Mouse (Mus musculus) neural tube, embryonic 11.5 days (tissue): ENCODE measurements at regions not wholly inside any gene's neighbourhood (a gene's known extent, or its start where the extent isn't known, plus 50 kb on each side); places are given as distances from the start of the nearest gene placed in this dataset.

Source experiments
- ATAC-seq: fragments of 200-750 bp; cut with Nextera tagmentation; 2 replicates; pipeline ENCODE4 v1.8.0; 2017; ENCODE audit warnings: moderate number of reproducible peaks, mild to moderate bottlenecking, moderate TSS enrichment, moderate library complexity; ENCODE audit not compliant: insufficient read depth, low FRiP score, low TSS enrichment
- DNase-seq: peaks from one replicate; pipeline ENCODE4 v3.0.0-alpha.2; 2015; ENCODE audit warnings: low spot score
- H3K27ac ChIP-seq: fragments of 300-500 bp; sonication (generic); 2 replicates; pipeline ENCODE4 v1.5.1; 2014; ENCODE audit warnings: low read depth, mild to moderate bottlenecking, low read length
- H3K27me3 ChIP-seq: fragments of 300-500 bp; sonication (generic); 2 replicates; pipeline ENCODE4 v1.6.1; 2014; ENCODE audit warnings: mild to moderate bottlenecking, low read length, mixed read lengths; ENCODE audit not compliant: control insufficient read depth, insufficient read depth
- H3K36me3 ChIP-seq: fragments of 300-500 bp; sonication (generic); 2 replicates; pipeline ENCODE4 v1.6.1; 2014; ENCODE audit warnings: mild to moderate bottlenecking, low read length, moderate library complexity, mixed read lengths; ENCODE audit not compliant: control insufficient read depth, insufficient read depth
- H3K4me1 ChIP-seq: fragments of 300-500 bp; sonication (generic); 2 replicates; pipeline ENCODE4 v1.6.1; 2014; ENCODE audit warnings: low read length, mixed read lengths; ENCODE audit not compliant: control insufficient read depth, insufficient read depth
- H3K4me2 ChIP-seq: fragments of 300-500 bp; sonication (generic); 2 replicates; pipeline ENCODE4 v1.6.1; 2014; ENCODE audit warnings: low read depth, mild to moderate bottlenecking, moderate library complexity
- H3K4me3 ChIP-seq: fragments of 300-500 bp; sonication (generic); 2 replicates; pipeline ENCODE4 v1.5.1; 2014; ENCODE audit warnings: low read depth, low read length
- H3K9ac ChIP-seq: fragments of 300-500 bp; sonication (generic); 2 replicates; pipeline ENCODE4 v1.6.1; 2014; ENCODE audit warnings: mild to moderate bottlenecking, low read length
- H3K9me3 ChIP-seq: fragments of 300-500 bp; sonication (generic); 2 replicates; pipeline ENCODE4 v1.6.1; 2016; ENCODE audit warnings: low read length; ENCODE audit not compliant: control insufficient read depth
- WGBS: fragments of 180-500 bp; shearing (Covaris S2); extraction: QIAGEN DNeasy Blood & Tissue Kit; methylation state at CpG from one replicate; pipeline ENCODE4 v1.1.7; 2014; 5-methylcytosine and 5-hydroxymethylcytosine counted together

- Histone ChIP-seq H3K9me3 (no peaks in the 10 kb centered on the region), H3K4me2 (no peak overlapping the region), H3K27me3 (no peaks in the 10 kb centered on the region), H3K4me3 (no peak overlapping the region), H3K9ac (no peak overlapping the region), H3K36me3 (no peaks in the 10 kb centered on the region), H3K27ac (no peak overlapping the region), H3K4me1 (no peaks in the 10 kb centered on the region)
- ATAC-seq (no peak), DNase-seq (no peak)
- 94% methylated on average over 11 of the region's 11 CpGs for WGBS
Observed at GRCm38 (mm10) chr6:81805942-81806341, 117.5 kb upstream of the Gcfc2 start.

- no peaks in the 10 kb centered on the region for H3K4me1 ChIP-seq
- H3K36me3 ChIP-seq = no peaks in the 10 kb centered on the region
- no peaks in the 10 kb centered on the region for H3K27me3 ChIP-seq
- WGBS = 91% methylated on average over 13 of the region's 13 CpGs
- H3K4me3 ChIP-seq = no peak overlapping the region
- no peak overlapping the region for H3K4me2 ChIP-seq
- DNase-seq (no peak), ATAC-seq (no peak)
- H3K27ac ChIP-seq = no peak overlapping the region
- H3K9me3 ChIP-seq = no peaks in the 10 kb centered on the region
- H3K9ac ChIP-seq = no peak overlapping the region
Observed at GRCm38 (mm10) chr6:81808712-81809111, 114.8 kb upstream of the Gcfc2 start.

GRCm38 (mm10) chr6:81815248-81815961, 108.1 kb upstream of the Gcfc2 start:
- H3K4me3 ChIP-seq = no peak overlapping the region
- H3K9me3 ChIP-seq = no peaks in the 10 kb centered on the region
- no peak overlapping the region for H3K9ac ChIP-seq
- ATAC-seq = no peak
- DNase-seq = no peak
- H3K4me1 ChIP-seq = no peaks in the 10 kb centered on the region
- no peak overlapping the region for H3K4me2 ChIP-seq
- H3K27me3 ChIP-seq = no peaks in the 10 kb centered on the region
- no peaks in the 10 kb centered on the region for H3K36me3 ChIP-seq
- 89% methylated on average over 8 of the region's 8 CpGs for WGBS
- no peak overlapping the region for H3K27ac ChIP-seq

GRCm38 (mm10) chr6:81815962-81816338, 107.5 kb upstream of the Gcfc2 start:
- H3K4me2 ChIP-seq = no peak overlapping the region
- no peak overlapping the region for H3K9ac ChIP-seq
- ATAC-seq (no peak), DNase-seq (no peak)
- no peaks in the 10 kb centered on the region for H3K27me3 ChIP-seq
- no peaks in the 10 kb centered on the region for H3K36me3 ChIP-seq
- H3K27ac ChIP-seq = no peak overlapping the region
- 90% methylated on average over 7 of the region's 7 CpGs for WGBS
- no peak overlapping the region for H3K4me3 ChIP-seq
- H3K4me1 ChIP-seq = no peaks in the 10 kb centered on the region
- H3K9me3 ChIP-seq = no peaks in the 10 kb centered on the region

- no peaks in the 10 kb centered on the region for H3K27me3 ChIP-seq
- H3K4me3 ChIP-seq = no peak overlapping the region
- H3K4me2 ChIP-seq = no peak overlapping the region
- DNase-seq (peak; percentile 77), ATAC-seq (peak; percentile 79)
- 74% methylated on average over 9 of the region's 9 CpGs for WGBS
- no peaks in the 10 kb centered on the region for H3K36me3 ChIP-seq
- H3K27ac ChIP-seq = no peak overlapping the region
- no peaks in the 10 kb centered on the region for H3K9me3 ChIP-seq
- H3K9ac ChIP-seq = no peak overlapping the region
- H3K4me1 ChIP-seq = no peaks in the 10 kb centered on the region
Observed at GRCm38 (mm10) chr6:81817050-81817827, 106.2 kb upstream of the Gcfc2 start.

GRCm38 (mm10) chr6:81818573-81818972, 104.9 kb upstream of the Gcfc2 start:
- Histone ChIP-seq H3K9ac (no peak overlapping the region), H3K4me2 (no peak overlapping the region), H3K4me1 (no peaks in the 10 kb centered on the region), H3K36me3 (no peaks in the 10 kb centered on the region), H3K27ac (no peak overlapping the region), H3K27me3 (no peaks in the 10 kb centered on the region), H3K9me3 (no peaks in the 10 kb centered on the region), H3K4me3 (no peak overlapping the region)
- 94% methylated on average over 10 of the region's 10 CpGs for WGBS
- DNase-seq (no peak), ATAC-seq (no peak)

- H3K27ac ChIP-seq = no peak overlapping the region
- H3K4me2 ChIP-seq = no peak overlapping the region
- ATAC-seq (no peak), DNase-seq (no peak)
- H3K9ac ChIP-seq = no peak overlapping the region
- H3K4me3 ChIP-seq = no peak overlapping the region
- H3K4me1 ChIP-seq = no peaks in the 10 kb centered on the region
- H3K36me3 ChIP-seq = no peaks in the 10 kb centered on the region
- WGBS = 91% methylated on average over 5 of the region's 5 CpGs
- H3K9me3 ChIP-seq = no peaks in the 10 kb centered on the region
- H3K27me3 ChIP-seq = no peaks in the 10 kb centered on the region
Observed at GRCm38 (mm10) chr6:81820078-81820477, 103.4 kb upstream of the Gcfc2 start.

- DNase-seq (peak; percentile 20), ATAC-seq (no peak)
- H3K9me3 ChIP-seq = no peaks in the 10 kb centered on the region
- H3K27ac ChIP-seq = no peak overlapping the region
- no peak overlapping the region for H3K9ac ChIP-seq
- H3K27me3 ChIP-seq = no peaks in the 10 kb centered on the region
- H3K36me3 ChIP-seq = no peaks in the 10 kb centered on the region
- no peak overlapping the region for H3K4me3 ChIP-seq
- H3K4me1 ChIP-seq = no peaks in the 10 kb centered on the region
- H3K4me2 ChIP-seq = no peak overlapping the region
- 66% methylated on average over 11 of the region's 11 CpGs for WGBS
Observed at GRCm38 (mm10) chr6:81839474-81840153, 83.9 kb upstream of the Gcfc2 start.
